Mouse (Mus musculus) gastrocnemius, adult 8-10 months (tissue): Measurements from ENCODE around the gene Tlnrd1. TPM values are rescaled to one million over a fixed set of nuclear protein-coding genes. Genes with fewer than 3 reads are reported as not detected.
A peak's percentile ranks its signal among the peaks of the same experiment; 100 is the strongest.
"Not testable (repeated sequence)": the region's sequence is repeated elsewhere in the genome, so short reads cannot be mapped to it uniquely, and the experiment has no call there.

Source experiments
- DNase-seq, 2 experiments: peaks; one replicate each; pipeline ENCODE4 v3.0.0; 2022; ENCODE audit warnings: low spot score in 2 of 2
- total RNA-seq, 4 experiments: library from RNA; stranded (reverse); gene quantifications; 2 replicates each; pipeline ENCODE4 v1.2.4; 2022

Gene Tlnrd1
- 1 to 10 TPM; 1.3 to 1.7 (median 1.6) TPM for total RNA-seq

- DNase-seq, result peak; percentile 64 to 72
Observed at GRCm38 (mm10) chr7:83884021-83884658, at the start of gene Tlnrd1, which contains the start of gene Mesd. Gene Tlnrd1, minus strand, starts transcription at chr7:83884305. Gene Mesd, plus strand, starts transcription at chr7:83884466.

GRCm38 (mm10) chr7:83921637-83922036 lies 37.5 kb upstream of the Tlnrd1 start:
- DNase-seq, result no peak

GRCm38 (mm10) chr7:83920241-83920640 lies 36.1 kb upstream of the Tlnrd1 start:
- DNase-seq, result no peak

DNA sequence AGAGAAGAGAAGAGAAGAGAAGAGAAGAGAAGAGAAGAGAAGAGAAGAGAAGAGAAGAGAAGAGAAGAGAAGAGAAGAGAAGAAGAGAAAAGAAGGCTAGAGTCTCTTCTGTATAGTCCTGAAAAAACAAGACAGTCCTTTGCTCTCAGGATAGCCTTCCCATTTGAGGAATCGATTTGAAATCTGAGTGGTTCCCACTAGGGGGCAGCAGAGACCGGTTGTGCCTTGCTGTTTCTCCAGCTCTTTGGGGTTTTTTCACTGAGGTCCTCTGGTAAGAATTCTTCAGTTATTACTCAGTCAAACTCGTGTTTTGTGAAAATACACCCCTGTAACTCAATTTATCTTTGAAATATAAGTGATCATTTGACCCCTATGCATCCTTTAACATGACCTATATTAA lies 30.5 kb upstream of the Tlnrd1 start:
- DNase-seq, result peak; percentile 43 to 46

- no peak for DNase-seq
Observed at GRCm38 (mm10) chr7:83913995-83914394, 29.9 kb upstream of the Tlnrd1 start.

DNA sequence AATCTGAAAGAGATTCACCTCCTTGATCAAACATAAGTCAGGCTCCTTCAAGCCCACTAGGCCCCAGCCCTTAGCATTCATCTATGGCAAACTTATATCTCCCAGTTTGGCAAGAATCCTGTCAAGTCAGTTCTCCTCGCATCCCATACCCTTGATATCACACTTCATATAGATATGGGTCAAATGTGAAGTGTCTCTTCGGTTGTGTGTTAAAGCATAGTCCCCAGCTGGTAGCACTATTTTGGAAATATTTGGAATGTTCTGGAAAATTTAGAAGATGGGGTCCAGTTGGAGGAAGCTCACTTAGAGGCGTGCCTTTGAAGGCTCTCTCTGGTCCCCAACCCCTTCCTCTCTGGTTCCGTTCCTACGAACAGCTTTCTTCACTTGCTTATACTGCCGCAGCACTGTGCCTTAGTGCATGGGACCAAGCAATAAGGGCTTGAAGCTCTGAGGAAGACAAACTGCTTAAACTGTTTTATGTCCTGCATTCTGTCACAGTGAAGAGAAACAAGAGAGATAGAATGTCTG lies 29.4 kb upstream of the Tlnrd1 start:
- DNase-seq, result no peak

DNA sequence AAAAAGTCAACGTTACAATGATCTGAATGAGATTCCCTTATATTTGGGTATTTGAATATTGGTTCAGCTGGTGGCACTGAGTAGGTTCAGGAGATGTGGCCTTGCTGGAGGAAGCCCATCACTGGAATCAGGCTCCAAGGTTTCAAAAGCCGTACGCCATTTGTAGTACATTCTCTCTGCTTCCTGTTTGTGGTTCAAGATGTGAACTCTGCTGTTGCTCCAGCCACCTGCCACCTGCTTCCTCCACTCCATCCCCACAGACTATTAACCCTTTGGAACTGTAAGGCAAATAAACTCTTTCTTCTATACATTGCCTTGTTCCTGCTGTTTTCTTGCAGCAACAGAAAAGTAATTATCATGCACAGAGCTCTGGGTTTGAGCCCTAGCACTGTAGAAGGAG lies 27.8 kb upstream of the Tlnrd1 start:
- DNase-seq, result no peak

- DNase-seq, result no peak
Observed at GRCm38 (mm10) chr7:83904831-83905230, 20.7 kb upstream of the Tlnrd1 start.

DNA sequence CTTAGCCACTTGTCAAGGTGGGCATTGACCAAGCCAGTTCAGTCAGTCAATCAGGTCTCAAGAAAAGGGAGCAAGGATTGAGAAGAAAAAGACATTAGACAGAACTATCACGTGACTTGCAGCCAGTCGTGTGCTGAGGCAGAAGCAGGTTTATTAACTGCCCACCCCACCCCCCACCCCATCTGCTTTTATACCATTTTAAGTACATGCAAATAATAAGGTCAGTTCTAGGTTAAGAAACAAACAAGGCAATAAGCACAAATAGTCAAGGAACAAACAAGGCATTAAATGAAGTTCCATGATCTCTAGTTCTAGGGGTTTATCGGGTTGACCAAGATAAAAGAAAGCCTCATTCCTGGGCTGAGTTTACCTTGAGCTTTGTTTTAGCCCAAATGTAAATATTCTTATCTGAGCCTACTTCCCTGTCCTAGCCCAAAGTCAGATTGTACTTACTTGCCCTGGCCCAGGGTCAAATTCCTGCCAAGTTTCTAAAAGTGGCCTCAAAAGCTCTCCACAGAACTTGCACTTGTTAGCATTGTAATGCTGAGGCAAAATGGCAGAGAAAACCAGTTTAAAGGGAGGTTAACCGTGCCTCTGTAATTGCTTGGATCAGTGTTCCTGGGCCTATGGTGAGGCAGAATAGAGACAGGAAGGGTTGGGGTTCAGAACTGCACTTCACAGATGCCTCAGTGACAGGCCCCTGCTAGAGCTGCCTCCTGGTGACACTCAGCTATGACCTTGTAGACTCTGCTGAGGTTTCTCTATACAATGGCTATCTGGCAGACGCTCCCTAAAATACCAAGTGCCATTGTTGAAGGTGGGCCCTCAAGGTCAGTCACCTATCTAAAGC lies 18.4 kb upstream of the Tlnrd1 start:
- no peak for DNase-seq

- no peak for DNase-seq
Observed at GRCm38 (mm10) chr7:83901425-83901824, 17.3 kb upstream of the Tlnrd1 start.

DNA sequence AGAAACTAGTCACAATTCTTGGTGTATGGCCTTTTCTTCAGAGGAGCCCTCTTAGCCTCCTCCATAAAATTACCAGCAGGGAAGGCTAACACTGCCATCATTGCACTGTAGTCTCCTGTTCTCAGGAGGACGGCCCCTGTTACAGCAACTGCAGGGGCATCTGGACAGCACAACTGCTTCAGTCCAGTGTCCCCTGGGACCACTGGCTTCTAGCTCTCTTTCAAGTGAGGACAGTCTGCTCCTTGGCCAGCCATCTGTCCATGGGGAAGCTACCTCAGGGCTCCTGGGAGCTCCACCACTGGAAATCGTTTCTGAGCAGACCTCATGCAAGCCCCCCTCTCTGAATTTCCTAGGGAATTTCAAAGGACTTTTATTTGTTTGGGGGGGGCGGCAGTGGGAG lies 16.4 kb upstream of the Tlnrd1 start:
- no peak for DNase-seq

DNA sequence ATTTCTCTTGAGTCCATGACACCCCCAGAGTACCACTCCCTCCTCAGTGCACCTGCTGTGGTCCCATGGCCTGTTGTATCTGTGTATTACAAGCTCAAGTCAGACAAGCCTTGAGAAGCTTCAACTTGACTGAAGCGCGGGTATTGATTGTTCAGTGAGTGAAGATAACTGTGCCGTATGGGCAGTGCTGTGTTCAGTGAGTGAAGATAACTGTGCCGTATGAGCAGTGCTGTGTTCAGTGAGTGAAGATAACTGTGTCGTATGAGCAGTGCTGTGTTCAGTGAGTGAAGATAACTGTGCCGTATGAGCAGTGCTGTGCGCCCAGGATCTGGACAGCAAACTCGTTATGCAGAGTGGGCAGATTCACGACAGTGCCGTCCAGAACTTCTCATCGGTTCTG lies 14.2 kb upstream of the Tlnrd1 start:
- DNase-seq, result no peak

DNA sequence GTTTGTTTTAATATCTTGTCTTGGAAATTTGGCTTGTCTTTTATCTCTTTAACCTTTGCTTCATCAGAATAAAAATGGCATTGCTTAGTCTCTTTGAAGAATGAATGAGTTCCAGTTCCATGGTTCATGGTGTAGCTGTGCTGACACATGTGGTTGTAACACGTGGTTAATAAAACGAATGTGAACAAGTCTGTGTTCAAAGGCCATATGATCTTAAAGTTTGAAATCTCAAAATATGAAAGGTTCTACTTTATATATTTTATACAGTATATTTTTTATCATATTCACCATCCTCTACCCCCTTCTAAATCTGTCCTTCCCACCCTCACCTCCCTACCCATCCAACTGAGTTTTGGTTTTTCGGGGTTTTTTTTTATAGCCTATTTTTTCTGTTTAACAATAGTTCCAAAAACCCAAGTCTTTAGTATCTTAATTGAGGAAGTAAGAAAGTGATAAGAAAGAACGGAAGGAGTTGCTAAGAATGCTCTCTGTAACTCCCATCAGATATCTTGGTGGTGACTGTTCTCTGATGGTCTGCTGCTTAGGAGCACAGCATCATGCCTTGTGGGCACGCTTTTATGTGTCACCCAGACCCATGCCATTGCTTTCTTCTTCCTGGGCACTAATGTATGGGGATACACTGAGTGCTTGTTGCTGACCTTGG lies 12.1 kb upstream of the Tlnrd1 start:
- DNase-seq, result no peak

DNA sequence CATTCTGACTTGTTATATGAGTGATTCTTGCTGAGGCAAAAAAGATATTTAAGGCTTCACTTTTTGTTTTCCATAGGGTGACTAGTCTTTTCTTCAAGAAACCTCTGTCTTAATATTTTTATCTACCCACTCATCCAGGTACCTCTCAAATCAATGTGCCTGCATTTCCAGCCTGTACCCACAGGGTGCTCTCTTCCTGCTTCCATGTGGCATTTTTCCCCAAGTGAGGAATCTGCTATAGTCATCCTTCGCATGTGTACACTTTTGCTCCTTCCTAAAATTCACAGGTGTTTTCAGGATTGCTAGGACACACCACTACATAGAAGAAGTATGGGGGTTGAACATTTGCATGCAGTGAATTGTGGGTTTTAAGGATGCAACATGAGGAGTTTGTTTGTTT lies 10.2 kb upstream of the Tlnrd1 start:
- no peak for DNase-seq

GRCm38 (mm10) chr7:83892333-83892669 lies 8.2 kb upstream of the Tlnrd1 start:
- DNase-seq, result no peak

GRCm38 (mm10) chr7:83891433-83892332 lies 7.6 kb upstream of the Tlnrd1 start:
- peak; percentile 100 for DNase-seq

DNA sequence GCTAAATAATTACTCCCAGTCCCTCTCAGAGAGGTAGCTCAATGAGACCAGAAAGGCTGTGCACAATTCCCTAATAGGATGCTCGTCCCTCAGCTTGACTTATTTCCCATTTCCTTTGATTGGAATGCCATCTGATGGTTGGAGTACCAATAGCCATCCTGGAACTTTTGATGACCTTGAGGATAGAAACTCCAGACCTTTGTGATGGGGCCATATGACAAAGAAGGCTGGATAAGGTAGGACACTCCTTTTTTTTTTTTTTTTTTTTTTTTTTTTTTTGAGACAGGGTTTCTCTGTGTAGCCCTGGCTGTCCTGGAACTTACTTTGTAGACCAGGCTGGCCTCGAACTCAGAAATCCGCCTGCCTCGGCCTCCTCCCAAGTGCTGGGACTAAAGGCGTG lies 5.8 kb upstream of the Tlnrd1 start:
- DNase-seq, result not testable (repeated sequence)

DNA sequence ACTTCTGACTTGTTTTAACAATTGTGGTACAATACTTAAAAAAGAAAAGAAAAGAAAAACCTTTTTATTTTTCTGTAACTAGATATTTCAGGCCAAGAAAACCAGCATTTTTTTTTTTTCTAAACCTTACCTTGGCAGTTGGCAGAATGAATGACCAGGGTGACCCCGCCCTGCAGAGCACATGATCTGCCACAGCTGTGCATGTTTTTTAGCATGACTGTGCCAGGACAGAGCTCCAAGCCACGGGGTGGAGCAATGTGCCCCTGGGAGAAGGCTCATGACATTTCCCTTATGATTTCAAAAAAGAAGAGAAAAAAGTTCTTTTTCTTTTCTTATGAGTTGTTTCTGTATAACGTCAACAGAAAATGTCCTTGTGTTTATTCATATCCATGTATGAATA lies 5.3 kb upstream of the Tlnrd1 start:
- DNase-seq, result peak; percentile 58 to 62

- DNase-seq, result no peak
Observed at GRCm38 (mm10) chr7:83886366-83887129, 2.4 kb upstream of the Tlnrd1 start.

- no peak for DNase-seq
Observed at GRCm38 (mm10) chr7:83885835-83886234, 1.7 kb upstream of the Tlnrd1 start.
